Comparison of ENCODE assay signal across 18 mouse cellular contexts in genomic region chr6:21937981-21938635, GRCm38 (mm10). TPM values are rescaled to one million over a fixed set of nuclear protein-coding genes. Genes with fewer than 3 reads are reported as not detected.
DNase-seq lines count a peak whose midpoint lies in the region; ATAC-seq and TF ChIP-seq lines count a peak whose summit lies in the region.
"Had no signal": no experiment of that assay in that cellular context is flagged by ENCODE, and none has a peak within 500 bp of the region (broad histone marks: within the 10 kb centered on the region; RNA-seq: fewer than 3 reads in every experiment).

No protein-coding gene starts in this region.

- H3K27ac ChIP-seq in lung, postnatal 0 days (ENCODE audit: low read length): no peak overlapping the region
- H3K27ac ChIP-seq in CH12.LX (ENCODE audit: insufficient read depth, low read depth): no peak overlapping the region
- H3K27ac ChIP-seq in intestine, postnatal 0 days (ENCODE audit: low read depth, low read length): no peak overlapping the region
- H3K27ac ChIP-seq: embryonic facial prominence, embryonic 10.5 days; forebrain, embryonic 13.5 days; gastrocnemius, adult 2 months; hindbrain, embryonic 15.5 days had no signal

- H3K9me3 ChIP-seq in lung, postnatal 0 days (ENCODE audit: low read length): no peaks in the 10 kb centered on the region
- H3K9me3 ChIP-seq in CH12.LX (replicated peaks; ENCODE audit: low read length): no peaks in the 10 kb centered on the region
- H3K9me3 ChIP-seq in intestine, postnatal 0 days (ENCODE audit: control insufficient read depth): no peaks in the 10 kb centered on the region
- H3K9me3 ChIP-seq: embryonic facial prominence, embryonic 10.5 days; forebrain, embryonic 13.5 days; heart, embryonic 12.5 days; hindbrain, embryonic 15.5 days had no signal

- no peak overlapping the region for H3K9ac ChIP-seq in lung, postnatal 0 days (replicated peaks; ENCODE audit: low read depth)
- no peak overlapping the region for H3K9ac ChIP-seq in CH12.LX (ENCODE audit: insufficient read depth, low read depth)
- no peak overlapping the region for H3K9ac ChIP-seq in intestine, postnatal 0 days (ENCODE audit: low read depth, low read length)
- H3K9ac ChIP-seq: forebrain, embryonic 13.5 days; forebrain, postnatal 0 days; heart, embryonic 12.5 days; hindbrain, embryonic 15.5 days had no signal

- no peaks in the 10 kb centered on the region for H3K27me3 ChIP-seq in lung, postnatal 0 days (replicated peaks; ENCODE audit: insufficient read depth, low read length)
- H3K27me3 ChIP-seq in CH12.LX (replicated peaks): no peaks in the 10 kb centered on the region
- H3K27me3 ChIP-seq in intestine, postnatal 0 days (replicated peaks; ENCODE audit: control insufficient read depth, insufficient read depth, low read length): no peaks in the 10 kb centered on the region
- H3K27me3 ChIP-seq: forebrain, embryonic 13.5 days; heart, embryonic 12.5 days; hindbrain, embryonic 15.5 days had no signal

- in situ Hi-C loops in CH12.LX (cut with MboI; ENCODE audit: low pct_ligation_motif_present, low pct_unique_long_range_greater_than_20kb, low sequenced_read_pairs): no loop called here

- H3K4me3 ChIP-seq in lung, postnatal 0 days (ENCODE audit: low read depth, low read length): no peak overlapping the region
- H3K4me3 ChIP-seq in CH12.LX (replicated peaks in 1 of 3; ENCODE audit: low read depth in 2 of 3, low read length in 2 of 3, poor library complexity in 1 of 3): no peak overlapping the region
- no peak overlapping the region for H3K4me3 ChIP-seq in intestine, postnatal 0 days (ENCODE audit: low read depth, low read length)
- H3K4me3 ChIP-seq: embryonic facial prominence, embryonic 10.5 days; forebrain, embryonic 13.5 days; gastrocnemius, adult 2 months; heart, embryonic 12.5 days; hindbrain, embryonic 15.5 days had no signal

- ATAC-seq in lung, postnatal 0 days: no peak
- peak; percentile 82 for ATAC-seq in intestine, postnatal 0 days
- ATAC-seq: forebrain, embryonic 13.5 days; forebrain, postnatal 0 days had no signal

- no peak for TF ChIP-seq CTCF in lung, postnatal 0 days (IDR thresholded peaks at IDR 0.05)
- TF ChIP-seq CTCF in CH12.LX (conservative IDR thresholded peaks at IDR 0.05 in 1 of 2, IDR thresholded peaks at IDR 0.05 in 1 of 2; ENCODE audit: low read depth in 2 of 2, low read length in 2 of 2): peak in 1 of 2 experiments; percentile 40; a peak in 1 of 4 replicates
- TF ChIP-seq CTCF in intestine, postnatal 0 days (IDR thresholded peaks at IDR 0.05; ENCODE audit: low read depth): peak; percentile 27; the same call in 1 of the 2 replicates

- TF ChIP-seq RAD21 in CH12.LX (IDR thresholded peaks at IDR 0.05; ENCODE audit: low read depth, low read length): no peak; the same call in 1 of the 2 replicates

- no peaks in the 10 kb centered on the region for H3K4me1 ChIP-seq in lung, postnatal 0 days (ENCODE audit: insufficient read depth, low read depth, low read length)
- no peaks in the 10 kb centered on the region for H3K4me1 ChIP-seq in CH12.LX (ENCODE audit: control insufficient read depth in 1 of 2, insufficient read depth in 2 of 2)
- H3K4me1 ChIP-seq in intestine, postnatal 0 days (replicated peaks; ENCODE audit: control insufficient read depth, insufficient read depth, low read length): no peaks in the 10 kb centered on the region
- H3K4me1 ChIP-seq: embryonic facial prominence, embryonic 10.5 days; forebrain, embryonic 13.5 days; heart, embryonic 12.5 days; hindbrain, embryonic 15.5 days had no signal

- H3K36me3 ChIP-seq in lung, postnatal 0 days (ENCODE audit: insufficient read depth, low read length): no peaks in the 10 kb centered on the region
- H3K36me3 ChIP-seq in CH12.LX (replicated peaks in 1 of 2; ENCODE audit: control insufficient read depth in 1 of 2, insufficient read depth in 1 of 2, low read length in 1 of 2): no peaks in the 10 kb centered on the region
- no peaks in the 10 kb centered on the region for H3K36me3 ChIP-seq in intestine, postnatal 0 days (ENCODE audit: control insufficient read depth, insufficient read depth)
- H3K36me3 ChIP-seq: embryonic facial prominence, embryonic 10.5 days; heart, embryonic 12.5 days; hindbrain, embryonic 15.5 days had no signal

- TF ChIP-seq POLR2A in CH12.LX (IDR thresholded peaks at IDR 0.05; ENCODE audit: low read depth, low read length): no peak

- 62% methylated on average over 4 of the region's 4 CpGs for WGBS in lung, postnatal 0 days
- 59% methylated on average over 4 of the region's 4 CpGs for WGBS in intestine, postnatal 0 days

- H3K4me2 ChIP-seq in lung, postnatal 0 days (replicated peaks; ENCODE audit: low read depth, low read length): no peak overlapping the region
- H3K4me2 ChIP-seq in CH12.LX (ENCODE audit: insufficient read depth, low read depth, poor library complexity, severe bottlenecking): no peak overlapping the region
- H3K4me2 ChIP-seq in intestine, postnatal 0 days (replicated peaks; ENCODE audit: low read depth): no peak overlapping the region
- H3K4me2 ChIP-seq: forebrain, embryonic 13.5 days; heart, embryonic 12.5 days; hindbrain, embryonic 15.5 days had no signal

- TF ChIP-seq EP300 in lung, postnatal 0 days (IDR thresholded peaks at IDR 0.05): 0 out of 2 replicates have a peak, but pooled peaks have one; percentile 49
- no peak for TF ChIP-seq EP300 in CH12.LX (IDR thresholded peaks at IDR 0.05; ENCODE audit: low read length)

- H3K79me2 ChIP-seq in CH12.LX (replicated peaks; ENCODE audit: control insufficient read depth, extremely low read depth, insufficient read depth, poor library complexity, severe bottlenecking): no peaks in the 10 kb centered on the region

- no peak for DNase-seq in lung, postnatal 0 days (ENCODE audit: low spot score)
- DNase-seq in lung, adult 18-20 months: no peak
- DNase-seq in CH12.LX (ENCODE audit: extremely low read depth) (no peak), ZHBTc4 (ENCODE audit: low read depth, low spot score) (peak; percentile 14)
- DNase-seq in frontal cortex, adult 2 months (ENCODE audit: extremely low spot score in 1 of 2, low spot score in 1 of 2): no peak
- no peak for DNase-seq in cerebellum, adult 9-11 months
- DNase-seq: adrenal gland, postnatal 10 days; cerebellum, adult 11-12 months; cerebellum, adult 9-10 months; cerebellum, postnatal 36 days; forebrain, postnatal 0 days; gastrocnemius, adult 2 months; gastrocnemius, postnatal 25 days had no signal

- dilution Hi-C loops in CH12.LX (cut with MboI; ENCODE audit: extremely low pct_ligation_motif_present, extremely low pct_unique_long_range_greater_than_20kb, low sequenced_read_pairs): no loop called here

TF ChIP-seq in CH12.LX, 34 proteins besides CTCF, POLR2A, EP300 and RAD21:
- TF ChIP-seq SMC3 (IDR thresholded peaks at IDR 0.05; ENCODE audit: low read depth, low read length) (peak; percentile 5; the same call in 1 of the 2 replicates), GABPA (IDR thresholded peaks at IDR 0.05; ENCODE audit: insufficient replicate concordance, low read depth, low read length) (no peak), MXI1 (IDR thresholded peaks at IDR 0.05; ENCODE audit: low read depth, low read length) (no peak)

RNA-seq across cellular contexts. Expression of gene Ing3, which starts 11.3 kb away (rescaled TPM):
- polyA plus RNA-seq in lung, postnatal 0 days (2015; fragmentation: Nextera tagmentation; extraction: Ambion mirVana): 43.7 and 46.7 TPM in 2 replicates
- 14.5 and 20.2 TPM in 2 replicates for total RNA-seq in CH12.LX (2012; rRNA removed)
- 34.3 and 45.6 TPM in 2 replicates for total RNA-seq in CH12.LX (2014; rRNA removed)
- 21.9 and 27.4 TPM in 2 replicates for polyA plus RNA-seq in CH12.LX (2012; ENCODE audit: insufficient read length, low read depth)
- 25.0 and 29.5 TPM in 2 replicates for polyA plus RNA-seq in intestine, postnatal 0 days (2015; fragmentation: Nextera tagmentation; extraction: Ambion mirVana)
- polyA plus RNA-seq in frontal cortex, adult 2 months (2012; rRNA removed): 15.1 and 20.0 TPM in 2 replicates

RNA-seq across cellular contexts. Expression of gene Cped1, which starts 47.6 kb away (rescaled TPM):
- polyA plus RNA-seq in lung, postnatal 0 days (2015; fragmentation: Nextera tagmentation; extraction: Ambion mirVana): 25.0 and 29.4 TPM in 2 replicates
- total RNA-seq in CH12.LX (2012; rRNA removed): 4.7 and 6.8 TPM in 2 replicates
- total RNA-seq in CH12.LX (2014; rRNA removed): 0.46 and 0.51 TPM in 2 replicates
- 1.1 TPM in 2 replicates for polyA plus RNA-seq in CH12.LX (2012; ENCODE audit: insufficient read length, low read depth)
- polyA plus RNA-seq in intestine, postnatal 0 days (2015; fragmentation: Nextera tagmentation; extraction: Ambion mirVana): 11.0 and 11.2 TPM in 2 replicates
- polyA plus RNA-seq in frontal cortex, adult 2 months (2012; rRNA removed): 2.2 and 2.8 TPM in 2 replicates
